Mouse (Mus musculus): ENCODE data around the gene Gpr62. TPM values are rescaled to one million over a fixed set of nuclear protein-coding genes. Genes with fewer than 3 reads are reported as not detected.
A peak's percentile ranks its signal among the peaks of the same experiment; 100 is the strongest.

Gpr62 gene
- polyA plus RNA-seq, 1 experiment from 2014 or later, result 0.56 TPM

DNA sequence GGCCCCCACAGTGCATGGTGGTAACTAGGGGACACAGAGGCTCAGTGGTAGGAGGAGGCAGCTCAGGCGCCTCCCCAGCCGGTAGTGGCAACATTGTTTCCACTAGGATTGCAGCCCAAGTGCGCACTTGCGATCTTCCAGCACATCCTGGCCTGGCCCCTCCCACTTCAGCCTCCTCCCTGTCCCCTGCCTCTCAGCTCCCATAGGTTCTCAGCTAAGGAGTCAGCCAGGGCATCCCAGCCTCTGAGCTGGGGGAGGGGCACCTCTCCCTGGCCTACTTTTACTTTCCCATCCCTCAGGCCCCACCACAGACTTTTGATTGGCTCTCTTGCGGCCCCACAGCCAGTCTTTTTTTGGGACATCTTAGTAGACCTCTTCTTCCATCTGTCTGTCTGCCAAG lies 6.2 kb upstream of the Gpr62 start:
- no peak overlapping the region for H3K27ac ChIP-seq (ENCODE audit: low read depth, low read length)
- no peaks in the 10 kb centered on the region for H3K36me3 ChIP-seq (ENCODE audit: control insufficient read depth, insufficient read depth, low read length)
- H3K27me3 ChIP-seq (replicated peaks; ENCODE audit: control insufficient read depth, insufficient read depth, low read length), result no peaks in the 10 kb centered on the region
- no peak for ATAC-seq
- no peak overlapping the region for H3K9ac ChIP-seq (ENCODE audit: low read length)
- no peak overlapping the region for H3K4me3 ChIP-seq (ENCODE audit: low read depth, low read length)
- H3K4me1 ChIP-seq (ENCODE audit: control insufficient read depth, insufficient read depth, low read length), result no peaks in the 10 kb centered on the region
- DNase-seq (ENCODE audit: low spot score), result no peak
- H3K4me2 ChIP-seq (ENCODE audit: low read length), result no peak overlapping the region
- 11% methylated on average over 5 of the region's 5 CpGs for WGBS
- H3K9me3 ChIP-seq (replicated peaks; ENCODE audit: control insufficient read depth, low read length), result no peaks in the 10 kb centered on the region

GRCm38 (mm10) chr9:106470991-106471750 lies 5.4 kb upstream of the Gpr62 start:
- no peak overlapping the region for H3K4me3 ChIP-seq (ENCODE audit: low read depth, low read length)
- DNase-seq (ENCODE audit: low spot score) (no peak), ATAC-seq (no peak)
- H3K36me3 ChIP-seq (ENCODE audit: control insufficient read depth, insufficient read depth, low read length), result no peaks in the 10 kb centered on the region
- no peak overlapping the region for H3K9ac ChIP-seq (ENCODE audit: low read length)
- no peak overlapping the region for H3K4me2 ChIP-seq (ENCODE audit: low read length)
- no peaks in the 10 kb centered on the region for H3K4me1 ChIP-seq (ENCODE audit: control insufficient read depth, insufficient read depth, low read length)
- 65% methylated on average over 14 of the region's 14 CpGs for WGBS
- no peak overlapping the region for H3K27ac ChIP-seq (ENCODE audit: low read depth, low read length)
- no peaks in the 10 kb centered on the region for H3K27me3 ChIP-seq (replicated peaks; ENCODE audit: control insufficient read depth, insufficient read depth, low read length)
- no peaks in the 10 kb centered on the region for H3K9me3 ChIP-seq (replicated peaks; ENCODE audit: control insufficient read depth, low read length)

- Histone ChIP-seq H3K4me2 (ENCODE audit: low read length) (no peak overlapping the region), H3K9ac (ENCODE audit: low read length) (no peak overlapping the region; the same call in 1 of the 2 replicates), H3K4me1 (ENCODE audit: control insufficient read depth, insufficient read depth, low read length) (peaks cover 9% of the 10 kb centered on the region), H3K36me3 (ENCODE audit: control insufficient read depth, insufficient read depth, low read length) (no peaks in the 10 kb centered on the region), H3K27ac (ENCODE audit: low read depth, low read length) (no peak overlapping the region), H3K9me3 (replicated peaks; ENCODE audit: control insufficient read depth, low read length) (no peaks in the 10 kb centered on the region), H3K4me3 (ENCODE audit: low read depth, low read length) (no peak overlapping the region), H3K27me3 (replicated peaks; ENCODE audit: control insufficient read depth, insufficient read depth, low read length) (no peaks in the 10 kb centered on the region)
- DNase-seq (ENCODE audit: low spot score) (no peak), ATAC-seq (no peak)
- 77% methylated on average over 9 of the region's 9 CpGs for WGBS
Observed at GRCm38 (mm10) chr9:106469776-106470175, 4.0 kb upstream of the Gpr62 start.

- 80% methylated on average over 6 of the region's 6 CpGs for WGBS
- no peak for ATAC-seq
- H3K4me3 ChIP-seq (ENCODE audit: low read depth, low read length), result no peak overlapping the region
Observed at GRCm38 (mm10) chr9:106469317-106469716, 3.6 kb upstream of the Gpr62 start.

GRCm38 (mm10) chr9:106467746-106468145 lies 2.0 kb upstream of the Gpr62 start:
- Histone ChIP-seq H3K9ac (ENCODE audit: low read length) (no peak overlapping the region), H3K9me3 (replicated peaks; ENCODE audit: control insufficient read depth, low read length) (no peaks in the 10 kb centered on the region), H3K4me2 (ENCODE audit: low read length) (no peak overlapping the region), H3K4me3 (ENCODE audit: low read depth, low read length) (no peak overlapping the region), H3K27ac (ENCODE audit: low read depth, low read length) (no peak overlapping the region), H3K36me3 (ENCODE audit: control insufficient read depth, insufficient read depth, low read length) (peaks cover 17% of the 10 kb centered on the region), H3K27me3 (replicated peaks; ENCODE audit: control insufficient read depth, insufficient read depth, low read length) (no peaks in the 10 kb centered on the region), H3K4me1 (ENCODE audit: control insufficient read depth, insufficient read depth, low read length) (peaks cover 12% of the 10 kb centered on the region)
- DNase-seq (ENCODE audit: low spot score), result no peak
- no peak for ATAC-seq
- 92% methylated on average over 7 of the region's 7 CpGs for WGBS

More at GRCm38 (mm10) chr9:106469317-106469716, 3.6 kb upstream of the Gpr62 start:
- DNase-seq (ENCODE audit: low spot score), result no peak
- Histone ChIP-seq H3K9ac (ENCODE audit: low read length) (no peak overlapping the region), H3K4me2 (ENCODE audit: low read length) (no peak overlapping the region), H3K27me3 (replicated peaks; ENCODE audit: control insufficient read depth, insufficient read depth, low read length) (no peaks in the 10 kb centered on the region), H3K4me1 (ENCODE audit: control insufficient read depth, insufficient read depth, low read length) (peaks cover 12% of the 10 kb centered on the region), H3K9me3 (replicated peaks; ENCODE audit: control insufficient read depth, low read length) (no peaks in the 10 kb centered on the region), H3K36me3 (ENCODE audit: control insufficient read depth, insufficient read depth, low read length) (peaks cover 2% of the 10 kb centered on the region), H3K27ac (ENCODE audit: low read depth, low read length) (no peak overlapping the region)

DNA sequence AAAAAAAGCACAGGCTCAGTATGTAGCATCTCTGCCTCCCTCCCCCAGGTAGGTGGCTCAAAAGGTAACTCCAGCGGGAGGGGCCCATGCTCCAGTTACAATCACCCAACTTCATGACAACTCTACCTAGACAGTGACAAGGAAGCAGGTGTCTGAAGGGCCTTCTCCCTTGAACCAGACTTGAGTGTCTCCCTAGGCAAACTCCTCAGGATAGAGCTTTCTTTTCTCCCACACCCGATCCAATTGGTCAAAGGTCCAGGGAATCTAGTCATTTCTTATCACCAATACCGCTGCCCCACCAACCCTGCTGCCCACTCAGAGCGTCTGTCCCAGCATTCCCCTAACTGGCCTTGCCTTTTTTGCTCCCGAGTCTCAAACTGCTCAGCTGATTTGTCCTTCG lies 983 bp upstream of the Gpr62 start:
- Histone ChIP-seq H3K4me1 (ENCODE audit: control insufficient read depth, insufficient read depth, low read length) (peaks cover 12% of the 10 kb centered on the region), H3K4me3 (ENCODE audit: low read depth, low read length) (no peak overlapping the region), H3K9me3 (replicated peaks; ENCODE audit: control insufficient read depth, low read length) (no peaks in the 10 kb centered on the region), H3K4me2 (ENCODE audit: low read length) (no peak overlapping the region), H3K36me3 (ENCODE audit: control insufficient read depth, insufficient read depth, low read length) (peaks cover 27% of the 10 kb centered on the region), H3K27ac (ENCODE audit: low read depth, low read length) (no peak overlapping the region), H3K27me3 (replicated peaks; ENCODE audit: control insufficient read depth, insufficient read depth, low read length) (no peaks in the 10 kb centered on the region), H3K9ac (ENCODE audit: low read length) (no peak overlapping the region)
- 95% methylated on average over 6 of the region's 6 CpGs for WGBS
- no peak for DNase-seq (ENCODE audit: low spot score)
- no peak for ATAC-seq

GRCm38 (mm10) chr9:106464751-106465541 lies 792 bp downstream of the Gpr62 start:
- Histone ChIP-seq H3K9me3 (replicated peaks; ENCODE audit: control insufficient read depth, low read length) (no peaks in the 10 kb centered on the region), H3K4me3 (ENCODE audit: low read depth, low read length) (peak overlapping the region; percentile 43), H3K4me1 (ENCODE audit: control insufficient read depth, insufficient read depth, low read length) (peaks cover 12% of the 10 kb centered on the region), H3K36me3 (ENCODE audit: control insufficient read depth, insufficient read depth, low read length) (peaks cover 45% of the 10 kb centered on the region), H3K9ac (ENCODE audit: low read length) (peak overlapping the region; percentile 86), H3K27ac (ENCODE audit: low read depth, low read length) (peak overlapping the region; percentile 76), H3K27me3 (replicated peaks; ENCODE audit: control insufficient read depth, insufficient read depth, low read length) (no peaks in the 10 kb centered on the region), H3K4me2 (ENCODE audit: low read length) (peak overlapping the region; percentile 96)
- DNase-seq (ENCODE audit: low spot score), result peak; percentile 84
- WGBS, result under 1% methylated on average over 98 of the region's 99 CpGs
- peak; percentile 77 for ATAC-seq

DNA sequence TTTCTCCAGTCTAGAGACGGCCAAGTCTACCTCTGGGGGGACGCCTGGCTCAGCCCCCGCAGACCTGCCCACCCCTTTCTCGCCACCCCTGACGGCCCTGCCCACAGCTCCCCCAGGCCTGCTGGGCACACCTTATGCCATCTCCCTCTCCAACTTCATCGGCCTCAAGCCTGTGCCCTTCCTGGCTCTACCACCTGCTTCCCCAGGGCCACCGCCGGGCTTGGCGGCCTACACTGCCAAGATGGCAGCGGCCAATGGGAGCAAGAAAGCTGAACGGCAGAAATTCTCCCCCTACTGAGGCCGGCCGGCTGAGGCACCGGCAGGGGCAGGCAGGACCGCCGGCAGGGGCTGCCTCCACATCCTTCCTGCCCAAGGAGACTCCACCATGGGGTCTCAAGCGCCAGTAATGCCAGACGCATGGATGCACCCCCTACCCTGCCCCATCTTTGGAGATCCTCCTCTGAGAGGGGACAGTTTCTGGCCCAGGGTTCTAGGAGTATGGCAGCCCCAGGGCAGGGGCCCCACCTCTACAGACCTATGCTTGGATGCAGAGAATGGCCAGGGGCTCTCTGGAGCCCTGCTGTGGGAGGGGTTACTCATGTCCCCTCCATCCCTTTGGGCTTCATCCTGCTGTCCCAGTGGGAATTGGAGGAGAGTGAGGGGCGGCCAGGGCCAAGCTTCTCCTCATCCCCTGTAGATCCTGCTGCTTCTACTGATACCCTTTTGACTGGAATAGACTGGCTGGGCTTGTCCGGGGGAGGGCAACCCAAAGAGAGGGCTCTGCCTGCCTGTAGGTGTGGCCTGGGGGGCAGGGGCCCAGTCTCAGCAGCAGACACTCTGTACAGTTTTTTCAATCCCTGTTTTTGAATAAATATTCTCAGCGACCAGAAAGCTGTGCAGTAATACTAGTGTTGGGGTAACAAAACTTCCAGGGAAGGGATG lies 2.3 kb downstream of the Gpr62 start:
- Histone ChIP-seq H3K4me3 (ENCODE audit: low read depth, low read length) (no peak overlapping the region), H3K9ac (ENCODE audit: low read length) (no peak overlapping the region), H3K4me1 (ENCODE audit: control insufficient read depth, insufficient read depth, low read length) (peaks cover 14% of the 10 kb centered on the region), H3K9me3 (replicated peaks; ENCODE audit: control insufficient read depth, low read length) (no peaks in the 10 kb centered on the region), H3K27ac (ENCODE audit: low read depth, low read length) (no peak overlapping the region), H3K4me2 (ENCODE audit: low read length) (no peak overlapping the region), H3K27me3 (replicated peaks; ENCODE audit: control insufficient read depth, insufficient read depth, low read length) (no peaks in the 10 kb centered on the region), H3K36me3 (ENCODE audit: control insufficient read depth, insufficient read depth, low read length) (peaks cover 48% of the 10 kb centered on the region)
- ATAC-seq (no peak), DNase-seq (ENCODE audit: low spot score) (no peak)
- WGBS, result 78% methylated on average over 21 of the region's 21 CpGs
